Mouse (Mus musculus) olfactory bulb, adult 2 months (tissue): ENCODE measurements around the gene Tmem268.

Source experiments
- CTCF ChIP-seq: fragments of 200-500 bp; IDR thresholded peaks from 2 replicates; pipeline ENCODE4 v1.5.1; 2012; ENCODE audit warnings: low read depth, mild to moderate bottlenecking, low read length, moderate library complexity; ENCODE audit not compliant: insufficient read depth
- POLR2A ChIP-seq: fragments of 200-500 bp; IDR thresholded peaks from 2 replicates; pipeline ENCODE4 v1.6.1; 2012; ENCODE audit warnings: mild to moderate bottlenecking, low read depth, low read length, moderate library complexity; ENCODE audit not compliant: insufficient read depth

- TF ChIP-seq POLR2A (no peak), CTCF (no peak)
These were observed 29.6 kb upstream of the Tmem268 start for GRCm38 (mm10) chr4:63528946-63529345.
